Mouse (Mus musculus) midbrain, postnatal 0 days (tissue): ENCODE measurements around the gene Itpr1. TPM values are rescaled to one million over a fixed set of nuclear protein-coding genes. Genes with fewer than 3 reads are reported as not detected.
A peak's percentile ranks its signal among the peaks of the same experiment; 100 is the strongest.

ENCODE experiments used
- ATAC-seq: fragments of 200-750 bp; cut with Nextera tagmentation; 2 replicates; pipeline ENCODE4 v1.8.0; 2017; ENCODE audit warnings: moderate number of reproducible peaks, mild to moderate bottlenecking, moderate TSS enrichment, moderate library complexity; ENCODE audit not compliant: low FRiP score
- DNase-seq: peaks from one replicate; pipeline ENCODE4 v3.0.0-alpha.2; 2015; ENCODE audit warnings: low spot score
- H3K27ac ChIP-seq: fragments of 300-500 bp; sonication (generic); 2 replicates; pipeline ENCODE4 v1.5.1; 2014; ENCODE audit warnings: low read depth, mild to moderate bottlenecking, low read length, mixed read lengths
- H3K27me3 ChIP-seq: fragments of 300-500 bp; sonication (generic); 2 replicates; pipeline ENCODE4 v1.6.1; 2014; ENCODE audit warnings: low read length, control low read depth, mixed read lengths; ENCODE audit not compliant: insufficient read depth
- H3K36me3 ChIP-seq: fragments of 300-500 bp; sonication (generic); 2 replicates; pipeline ENCODE4 v1.6.1; 2014; ENCODE audit warnings: low read length, control low read depth, mixed read lengths; ENCODE audit not compliant: insufficient read depth
- H3K4me1 ChIP-seq: fragments of 300-500 bp; sonication (generic); 2 replicates; pipeline ENCODE4 v1.6.1; 2014; ENCODE audit warnings: mild to moderate bottlenecking, control low read depth, antibody characterized with exemption, low read length, mixed read lengths; ENCODE audit not compliant: insufficient read depth
- H3K4me2 ChIP-seq: fragments of 300-500 bp; sonication (generic); 2 replicates; pipeline ENCODE4 v1.6.1; 2014; ENCODE audit warnings: low read depth, mild to moderate bottlenecking, low read length, mixed read lengths; ENCODE audit not compliant: poor library complexity, severe bottlenecking
- H3K4me3 ChIP-seq: fragments of 300-500 bp; sonication (generic); 2 replicates; pipeline ENCODE4 v1.5.1; 2014; ENCODE audit warnings: low read depth, mild to moderate bottlenecking, low read length, moderate library complexity
- H3K9ac ChIP-seq: fragments of 300-500 bp; sonication (generic); replicated peaks from 2 replicates; pipeline ENCODE4 v1.6.1; 2014; ENCODE audit warnings: mild to moderate bottlenecking, low read length, moderate library complexity, mixed read lengths; ENCODE audit not compliant: poor library complexity, severe bottlenecking
- H3K9me3 ChIP-seq: fragments of 300-500 bp; sonication (generic); 2 replicates; pipeline ENCODE4 v1.6.1; 2016; ENCODE audit warnings: low read length, control low read depth
- CTCF ChIP-seq: IDR thresholded peaks from 2 replicates; pipeline ENCODE4 v1.5.1; 2016; ENCODE audit warnings: antibody characterized with exemption, mild to moderate bottlenecking
- WGBS: fragments of 180-500 bp; shearing (Covaris S2); extraction: QIAGEN DNeasy Blood & Tissue Kit; methylation state at CpG from one replicate; pipeline ENCODE4 v1.1.7; 2014; 5-methylcytosine and 5-hydroxymethylcytosine counted together
- polyA plus RNA-seq: library from polyadenylated mRNA; unstranded; fragments of >200 nt; fragmentation: Nextera tagmentation; extraction: Ambion mirVana; gene quantifications from 2 replicates; pipeline ENCODE4 v1.2.1, GENCODE M21; 2015
- total RNA-seq: library from RNA; depleted of rRNA; stranded (reverse); fragments of >200 nt; gene quantifications from 2 replicates; pipeline ENCODE4 v1.2.3, GENCODE M21; 2014

Gene Itpr1
- total and polyA plus RNA-seq, 2 experiments from 2014 or later, result 3.3 to 23.2 TPM

DNA sequence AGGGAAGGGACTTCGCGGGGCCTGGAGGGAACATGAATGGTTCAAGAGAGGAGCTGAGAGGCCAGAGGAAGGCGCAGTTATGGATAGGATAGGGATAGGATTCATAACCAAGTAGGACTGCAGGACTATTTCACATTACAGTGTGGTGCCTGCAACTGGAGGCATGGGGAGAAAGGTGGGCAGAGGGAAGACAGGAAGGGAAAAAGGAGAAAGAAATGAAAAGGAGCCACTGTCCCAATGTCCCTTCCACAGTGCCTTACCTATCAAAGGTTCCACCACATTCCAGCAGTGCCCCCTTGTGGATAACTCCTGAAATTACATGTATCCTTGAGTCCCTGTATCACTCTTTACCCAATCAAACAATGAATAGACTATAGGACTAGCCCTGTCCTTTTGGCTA is 195.2 kb downstream of the Itpr1 start:
- Histone ChIP-seq H3K4me3 (no peak overlapping the region), H3K27me3 (no peaks in the 10 kb centered on the region), H3K36me3 (no peaks in the 10 kb centered on the region), H3K9ac (no peak overlapping the region), H3K4me2 (no peak overlapping the region), H3K4me1 (no peaks in the 10 kb centered on the region), H3K9me3 (no peaks in the 10 kb centered on the region), H3K27ac (no peak overlapping the region)
- 88% methylated on average over 3 of the region's 3 CpGs for WGBS
- TF ChIP-seq CTCF, result peak; percentile 94
- ATAC-seq, result peak; percentile 76
- DNase-seq, result peak; percentile 87

DNA sequence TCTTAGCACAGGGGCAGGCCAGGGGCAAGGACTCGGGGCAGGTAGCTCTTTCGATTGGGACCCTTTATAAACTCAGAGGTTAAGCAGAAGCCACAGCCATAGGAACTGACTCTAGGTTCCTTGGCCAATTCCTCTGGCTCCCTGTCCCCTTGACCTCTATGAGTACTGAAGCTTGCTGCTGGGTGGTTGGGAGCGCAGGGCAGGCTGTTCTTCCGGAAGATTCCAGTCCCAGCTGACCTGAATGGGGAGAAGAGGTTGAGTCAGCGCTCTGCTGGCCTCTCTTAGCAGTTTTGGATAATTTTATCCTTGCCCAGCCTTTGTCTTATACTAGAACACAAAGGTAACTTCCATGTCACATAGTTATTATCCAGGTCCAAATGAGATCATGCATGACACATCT is 195.8 kb downstream of the Itpr1 start:
- TF ChIP-seq CTCF, result no peak
- no peaks in the 10 kb centered on the region for H3K36me3 ChIP-seq
- WGBS, result 97% methylated on average over 5 of the region's 5 CpGs
- H3K9me3 ChIP-seq, result no peaks in the 10 kb centered on the region
- H3K4me1 ChIP-seq, result no peaks in the 10 kb centered on the region
- H3K27ac ChIP-seq, result no peak overlapping the region
- no peak for ATAC-seq
- no peak for DNase-seq
- no peak overlapping the region for H3K4me3 ChIP-seq
- H3K4me2 ChIP-seq, result no peak overlapping the region
- no peaks in the 10 kb centered on the region for H3K27me3 ChIP-seq
- H3K9ac ChIP-seq, result no peak overlapping the region

- no peaks in the 10 kb centered on the region for H3K4me1 ChIP-seq
Observed at GRCm38 (mm10) chr6:108410771-108411170, 197.9 kb downstream of the Itpr1 start.

DNA sequence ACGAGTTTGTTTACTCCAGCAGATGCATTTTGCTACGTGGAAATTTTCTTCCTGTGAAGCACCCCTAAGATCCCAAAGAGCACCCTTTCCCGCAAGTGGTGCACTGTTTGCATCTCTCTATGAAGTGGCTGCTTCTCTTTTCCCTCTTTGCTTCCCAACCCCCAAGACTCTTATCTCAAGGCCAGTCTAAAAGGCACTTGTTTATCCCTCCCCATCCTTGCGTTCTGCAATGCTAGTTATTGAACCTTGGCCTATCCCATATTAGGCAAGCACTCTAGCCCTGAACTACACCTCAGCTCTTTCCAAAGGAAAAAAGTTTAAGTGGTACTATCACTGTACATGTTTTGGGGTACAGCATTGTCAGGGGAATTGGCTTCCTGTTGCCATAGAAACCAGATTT is 198.3 kb downstream of the Itpr1 start:
- H3K9ac ChIP-seq, result no peak overlapping the region
- H3K9me3 ChIP-seq, result no peaks in the 10 kb centered on the region
- no peaks in the 10 kb centered on the region for H3K27me3 ChIP-seq
- WGBS, result 86% methylated on average over 4 of the region's 4 CpGs
- no peak overlapping the region for H3K27ac ChIP-seq
- no peak for DNase-seq
- ATAC-seq, result no peak
- H3K4me1 ChIP-seq, result no peaks in the 10 kb centered on the region
- no peaks in the 10 kb centered on the region for H3K36me3 ChIP-seq
- H3K4me3 ChIP-seq, result no peak overlapping the region
- H3K4me2 ChIP-seq, result no peak overlapping the region
- no peak for TF ChIP-seq CTCF

More at GRCm38 (mm10) chr6:108410771-108411170, 197.9 kb downstream of the Itpr1 start:
- Histone ChIP-seq H3K36me3 (no peaks in the 10 kb centered on the region), H3K4me2 (no peak overlapping the region), H3K27me3 (no peaks in the 10 kb centered on the region), H3K4me3 (no peak overlapping the region), H3K9me3 (no peaks in the 10 kb centered on the region), H3K27ac (no peak overlapping the region), H3K9ac (no peak overlapping the region)
- ATAC-seq (no peak), DNase-seq (no peak)
- WGBS, result 83% methylated on average over 16 of the region's 16 CpGs
- no peak for TF ChIP-seq CTCF

- ATAC-seq (no peak), DNase-seq (no peak)
- Histone ChIP-seq H3K9ac (no peak overlapping the region), H3K27ac (no peak overlapping the region), H3K36me3 (no peaks in the 10 kb centered on the region), H3K27me3 (no peaks in the 10 kb centered on the region), H3K4me2 (no peak overlapping the region), H3K4me3 (no peak overlapping the region), H3K4me1 (no peaks in the 10 kb centered on the region), H3K9me3 (no peaks in the 10 kb centered on the region)
- no peak for TF ChIP-seq CTCF
- 94% methylated on average over 8 of the region's 8 CpGs for WGBS
Observed at GRCm38 (mm10) chr6:108413006-108413405, 200.1 kb downstream of the Itpr1 start.

- 96% methylated on average over 9 of the region's 9 CpGs for WGBS
- DNase-seq (no peak), ATAC-seq (no peak)
- no peak overlapping the region for H3K27ac ChIP-seq
- H3K4me2 ChIP-seq, result no peak overlapping the region
- no peaks in the 10 kb centered on the region for H3K27me3 ChIP-seq
- no peak for TF ChIP-seq CTCF
- H3K9ac ChIP-seq, result no peak overlapping the region
- no peaks in the 10 kb centered on the region for H3K9me3 ChIP-seq
- no peak overlapping the region for H3K4me3 ChIP-seq
- H3K4me1 ChIP-seq, result no peaks in the 10 kb centered on the region
- no peaks in the 10 kb centered on the region for H3K36me3 ChIP-seq
Observed at GRCm38 (mm10) chr6:108413593-108413992, 200.7 kb downstream of the Itpr1 start.
